Mouse (Mus musculus): ENCODE data around the gene Guk1.

GRCm38 (mm10) chr11:59163255-59164236 is 28.5 kb downstream of the Guk1 start, which contains the start of gene Iba57:
- TF ChIP-seq CTCF (conservative IDR thresholded peaks at IDR 0.05; ENCODE audit: insufficient read depth, insufficient read length, low read depth, low read length) (no peak), POLR2A (IDR thresholded peaks at IDR 0.05; ENCODE audit: low read depth, low read length) (no peak)

All from kidney, adult 2 months (tissue).